Mouse (Mus musculus): ENCODE results near the gene Mns1.
A peak's percentile ranks its signal among the peaks of the same experiment; 100 is the strongest.

The Mns1 gene

DNA sequence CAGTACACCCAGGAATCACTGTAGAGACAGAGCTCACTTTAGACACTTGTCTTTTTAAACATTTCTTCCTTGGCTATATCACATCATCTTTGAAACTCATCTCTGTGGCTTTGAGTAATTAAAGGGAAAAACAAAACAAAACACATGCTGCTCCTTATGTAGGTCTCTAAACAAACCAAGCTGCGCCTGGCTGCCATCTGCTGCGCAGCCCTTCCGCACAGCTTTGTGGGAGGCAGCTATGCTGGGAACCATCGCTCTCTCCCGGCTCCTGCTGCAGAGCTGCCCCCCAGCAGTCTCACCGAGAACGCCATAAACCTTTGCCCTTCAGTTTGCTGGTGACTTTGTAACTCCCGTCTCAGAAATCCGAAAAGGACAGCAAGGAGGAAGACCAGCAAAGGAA, 37.7 kb downstream of the Mns1 start:
- DNase-seq (ENCODE audit: low spot score), result no peak

DNA sequence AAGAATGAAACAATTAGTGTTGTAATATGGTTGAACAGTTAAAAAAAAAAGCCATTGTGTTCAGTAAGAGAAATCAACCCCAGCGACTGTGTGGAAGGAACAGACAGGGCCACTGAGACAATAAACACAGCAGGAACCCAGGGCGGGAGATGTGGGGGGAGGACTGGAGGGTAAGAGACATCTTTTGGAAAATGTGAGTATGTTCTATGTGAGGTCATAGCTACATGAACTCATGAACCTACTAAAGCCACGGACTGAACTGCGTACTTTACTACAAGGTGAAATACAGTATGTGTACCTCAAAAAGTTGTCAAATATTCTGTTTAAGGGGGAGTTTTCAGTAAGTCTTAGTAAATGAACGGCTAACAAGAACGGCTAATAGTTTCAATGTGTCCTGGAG, 39.5 kb downstream of the Mns1 start:
- DNase-seq (ENCODE audit: low spot score), result no peak

DNA sequence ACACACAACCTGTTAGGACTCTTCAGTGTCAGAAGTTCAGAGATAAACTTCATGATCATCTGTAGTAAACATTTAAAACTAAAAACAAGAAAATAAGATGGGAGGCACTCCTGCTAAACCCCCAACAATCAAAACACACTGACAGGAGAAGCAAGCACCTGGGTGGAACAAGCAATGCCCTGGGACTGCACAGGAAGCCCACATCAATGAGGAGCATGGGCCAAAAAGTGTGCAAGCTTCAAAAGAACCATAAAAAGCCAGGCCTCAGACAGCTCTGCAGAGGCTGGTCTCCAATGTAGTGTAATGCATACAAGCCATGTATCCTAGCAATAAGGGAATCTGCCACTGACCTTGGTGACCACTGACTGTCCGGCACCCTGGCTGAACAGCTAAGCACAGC, 41.5 kb downstream of the Mns1 start:
- no peak for DNase-seq (ENCODE audit: low spot score)

DNA sequence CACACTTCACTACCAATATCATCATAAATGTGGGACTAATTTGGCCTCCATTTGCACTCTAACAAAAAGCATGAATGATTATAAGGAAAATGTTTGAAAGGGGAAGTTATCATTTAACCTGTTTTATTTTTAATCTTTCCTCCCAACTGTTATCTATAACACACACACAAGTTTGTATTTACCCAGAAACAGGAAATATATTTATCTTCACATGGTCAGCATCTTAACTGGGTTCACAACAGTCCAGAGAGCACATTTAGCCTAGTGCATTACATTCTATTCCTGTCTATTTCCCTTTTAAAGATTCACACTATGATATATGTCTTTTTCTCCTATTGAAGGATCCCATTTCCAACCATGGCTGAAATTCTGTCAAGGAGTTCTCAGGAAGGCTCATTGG, 50.7 kb downstream of the Mns1 start:
- DNase-seq (ENCODE audit: low spot score), result no peak

DNA sequence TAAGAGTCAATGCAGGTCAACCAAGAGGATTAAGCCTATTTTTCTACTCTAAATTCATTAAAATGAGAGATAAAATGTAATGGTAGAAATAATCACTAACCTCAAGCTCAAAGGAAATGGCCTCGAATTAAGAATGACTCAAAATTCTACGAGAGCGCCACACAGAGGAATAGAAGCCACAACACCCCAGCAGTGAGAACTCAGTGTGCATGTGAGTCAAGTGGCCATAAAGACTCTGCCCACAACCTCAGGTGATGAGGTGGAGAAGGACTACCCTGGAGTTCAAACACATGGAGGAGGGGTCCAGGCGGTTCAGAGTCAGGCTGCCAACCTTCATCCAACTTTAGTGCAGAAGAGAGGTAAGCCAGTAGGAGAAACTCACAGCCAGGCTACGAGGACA, 51.3 kb downstream of the Mns1 start:
- no peak for DNase-seq (ENCODE audit: low spot score)

DNA sequence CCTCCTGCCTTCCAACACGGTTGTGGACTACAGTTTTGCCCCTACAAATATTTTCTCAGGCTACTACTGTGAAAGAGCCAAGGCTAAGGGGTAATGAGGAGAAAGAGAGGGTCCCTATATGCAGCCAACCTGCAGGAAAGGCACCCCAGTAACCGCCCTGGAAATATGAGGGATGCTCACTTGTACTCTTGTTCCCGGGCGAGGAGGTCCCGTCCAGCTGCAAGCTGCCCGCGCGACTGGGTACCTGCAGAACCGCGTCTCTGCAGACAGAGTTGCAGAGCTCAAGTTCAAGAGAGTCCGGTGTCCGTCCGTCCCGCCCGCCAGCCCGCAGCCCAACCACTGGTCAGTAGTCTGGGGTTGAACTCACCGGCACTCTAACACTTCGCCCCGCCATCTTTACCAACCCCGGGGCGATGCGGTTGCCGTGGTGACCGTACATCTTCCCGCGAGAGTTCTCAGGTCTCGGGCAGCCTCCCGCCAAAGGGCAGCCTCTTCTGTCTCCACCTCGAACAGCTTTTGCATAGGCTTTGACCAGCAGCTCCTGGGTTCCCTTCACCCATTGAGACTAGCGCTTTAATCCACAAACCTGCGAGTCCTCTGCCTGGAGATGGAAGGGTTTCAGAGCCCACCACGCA, 53.9 kb downstream of the Mns1 start:
- peak; percentile 83 for DNase-seq (ENCODE audit: low spot score)

DNA sequence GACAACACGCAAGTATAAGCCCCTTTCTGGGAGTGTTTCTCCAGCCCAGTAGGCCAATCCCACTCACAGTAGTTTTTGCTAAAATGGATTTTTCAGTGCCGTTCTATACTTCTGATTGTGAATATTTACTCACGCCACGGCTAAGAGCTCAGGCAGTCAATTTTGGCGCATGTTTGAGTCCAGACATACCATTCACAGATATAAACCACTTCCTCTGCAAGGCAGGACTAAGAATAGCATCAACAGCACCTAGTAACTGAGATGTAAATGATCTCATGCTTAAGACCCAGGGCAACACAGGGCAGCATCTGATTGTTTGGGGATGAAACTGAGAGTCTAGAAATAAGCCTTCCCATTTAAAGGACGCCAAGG, 54.4 kb downstream of the Mns1 start, which contains the start of gene Tex9:
TSS of gene Tex9 (minus strand) at position 19 of the 372 bp plus-strand sequence.
- no peak for DNase-seq (ENCODE audit: low spot score)

DNA sequence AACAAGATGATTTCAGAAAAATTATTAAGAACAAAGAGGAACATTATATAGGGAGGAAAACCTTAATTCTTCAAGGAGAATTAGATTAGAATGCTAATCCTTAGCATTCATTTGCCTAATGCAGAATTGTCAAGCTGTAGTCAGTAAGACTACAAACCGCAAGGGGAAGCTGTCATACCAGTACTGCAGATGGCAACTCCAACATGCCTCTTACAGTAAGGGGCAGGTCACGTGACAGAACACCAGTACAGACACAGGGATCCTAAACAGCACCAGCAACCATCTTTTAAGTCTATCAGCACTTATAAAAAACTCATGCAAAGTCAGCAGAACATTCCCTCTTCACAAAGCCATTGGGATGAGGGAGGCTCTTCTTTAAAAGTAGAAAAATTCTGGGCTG, 55.7 kb downstream of the Mns1 start:
- no peak for DNase-seq (ENCODE audit: low spot score)

DNA sequence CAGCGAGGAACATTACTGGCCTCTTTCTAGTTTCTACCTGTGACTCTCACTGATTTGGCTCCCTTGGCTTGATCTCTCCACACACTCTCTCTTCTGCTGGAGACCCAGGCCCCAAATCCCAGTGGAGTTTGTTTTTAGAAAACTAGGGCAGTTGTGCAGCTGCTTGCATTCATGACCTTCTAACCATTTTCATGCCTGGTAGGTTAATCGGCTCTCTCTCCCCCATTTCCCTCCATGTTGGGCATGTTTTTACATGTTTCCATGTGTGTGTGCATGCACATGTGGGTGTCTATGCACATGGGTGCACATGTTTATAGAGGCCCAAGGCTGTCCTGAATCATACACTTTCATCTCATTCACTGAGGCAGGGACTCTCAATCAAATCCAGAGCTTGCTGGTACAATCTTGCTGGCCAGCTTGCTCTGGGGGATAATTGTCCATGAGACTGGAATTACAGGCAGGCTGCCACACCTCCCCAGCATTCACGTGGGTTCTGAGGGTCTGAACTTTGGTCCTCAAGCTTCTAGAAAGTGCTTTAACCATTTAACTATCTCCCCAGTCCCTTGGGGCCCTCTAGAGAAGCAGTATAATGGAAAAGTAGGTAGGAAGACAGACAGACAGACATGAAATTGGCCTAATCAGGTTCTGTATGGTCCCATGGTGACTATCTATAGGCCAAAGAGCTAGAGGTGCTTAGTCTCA, 56.3 kb downstream of the Mns1 start:
- no peak for DNase-seq (ENCODE audit: low spot score)

DNA sequence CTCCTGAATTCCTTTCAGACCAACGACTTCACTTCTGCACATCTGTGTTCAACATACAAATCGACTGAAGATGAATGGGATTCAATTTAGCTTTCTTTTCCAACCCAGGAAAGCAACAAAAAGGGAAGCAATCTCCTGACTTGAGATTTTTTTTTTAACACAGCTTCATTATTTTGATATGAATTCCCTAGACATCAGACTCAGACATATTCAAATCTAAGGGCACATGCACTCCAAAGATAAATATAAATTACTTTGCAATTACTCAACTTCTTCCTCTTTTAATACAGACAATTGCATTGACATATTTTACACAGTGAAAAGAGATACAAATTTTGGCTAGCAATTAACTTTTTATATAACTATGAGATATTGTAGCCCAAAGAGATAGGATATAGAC, 58.9 kb downstream of the Mns1 start:
- DNase-seq (ENCODE audit: low spot score), result no peak

DNA sequence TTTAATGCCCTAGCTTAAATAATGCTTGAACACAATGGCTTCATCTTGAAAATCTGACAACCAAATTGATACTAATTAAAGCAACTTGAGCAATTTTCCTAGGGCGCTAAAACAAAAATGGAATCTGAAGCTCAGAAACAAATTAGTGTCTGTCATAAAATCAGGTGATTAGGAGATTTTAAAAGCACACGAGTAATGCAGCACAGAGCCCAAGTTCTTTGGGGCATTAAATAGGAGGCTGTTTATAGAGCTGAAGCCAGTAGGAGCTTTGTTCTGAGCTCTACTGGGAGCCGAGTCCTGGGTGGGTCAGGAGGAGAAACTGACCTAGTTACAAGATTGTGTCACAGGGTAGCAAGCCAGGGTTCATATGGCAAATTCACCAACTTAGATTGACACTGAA, 59.4 kb downstream of the Mns1 start:
- no peak for DNase-seq (ENCODE audit: low spot score)

Data from ovary, adult 18-20 months (tissue).